Comparison of ENCODE assay signal across 24 mouse cellular contexts in genomic region chr15:67462863-67463262, GRCm38 (mm10).
DNase-seq lines count a peak whose midpoint lies in the region; ATAC-seq and TF ChIP-seq lines count a peak whose summit lies in the region.
"Had no signal": no experiment of that assay in that cellular context is flagged by ENCODE, and none has a peak within 500 bp of the region (broad histone marks: within the 10 kb centered on the region; RNA-seq: fewer than 3 reads in every experiment).

No protein-coding gene starts in this region.

- peak; percentile 79 for ATAC-seq in granulocyte monocyte progenitor cell, adult 5-6 weeks (replicated peaks; ENCODE audit: poor library complexity, severe bottlenecking)
- ATAC-seq in megakaryocyte progenitor cell, adult 5-6 weeks (replicated peaks; ENCODE audit: poor library complexity) = peak; percentile 21; the same call in 1 of the 2 replicates
- ATAC-seq in stomach, postnatal 0 days (ENCODE audit: low FRiP score, low TSS enrichment) = no peak
- ATAC-seq: CD4-positive, CD25-positive, alpha-beta regulatory T cell, adult 4 months; forebrain, embryonic 14.5 days; forebrain, postnatal 0 days; hindbrain, postnatal 0 days; inflammation-experienced regulatory T-cells, adult 6 months; intestine, embryonic 16.5 days had no signal

- no peak overlapping the region for H3K4me2 ChIP-seq in stomach, postnatal 0 days (replicated peaks; ENCODE audit: low read depth)
- H3K4me2 ChIP-seq: embryonic facial prominence, embryonic 12.5 days; embryonic facial prominence, embryonic 15.5 days; heart, embryonic 11.5 days; hindbrain, embryonic 14.5 days had no signal

- no peaks in the 10 kb centered on the region for H3K79me2 ChIP-seq in MEL (ENCODE audit: control insufficient read depth, insufficient read depth, low read length, poor library complexity)

- no peaks in the 10 kb centered on the region for H3K9me3 ChIP-seq in MEL (replicated peaks; ENCODE audit: insufficient read depth, low read length)
- no peaks in the 10 kb centered on the region for H3K9me3 ChIP-seq in stomach, postnatal 0 days (ENCODE audit: control insufficient read depth, low read length)
- H3K9me3 ChIP-seq: embryonic facial prominence, embryonic 12.5 days; embryonic facial prominence, embryonic 15.5 days; hindbrain, embryonic 10.5 days had no signal

- H3K36me3 ChIP-seq in MEL (ENCODE audit: control insufficient read depth in 1 of 2, insufficient read depth in 2 of 2, low read length in 2 of 2) = peaks cover 0 to 61% of the 10 kb centered on the region in 2 experiments; a peak in 2 of 4 replicates
- no peaks in the 10 kb centered on the region for H3K36me3 ChIP-seq in stomach, postnatal 0 days (ENCODE audit: control insufficient read depth, insufficient read depth, low read length)
- H3K36me3 ChIP-seq: embryonic facial prominence, embryonic 12.5 days; embryonic facial prominence, embryonic 15.5 days; hindbrain, embryonic 10.5 days had no signal

- no peak for TF ChIP-seq POLR2A in MEL (IDR thresholded peaks at IDR 0.05; ENCODE audit: control insufficient read depth in 1 of 2, insufficient read depth in 1 of 2, low read depth in 1 of 2, low read length in 2 of 2, poor library complexity in 1 of 2)

- intact Hi-C loops in left cerebral cortex, postnatal 25 days (cut with DNase I) = no loop called here

- H3K9ac ChIP-seq in MEL (ENCODE audit: control insufficient read depth, low read depth, low read length, poor library complexity, severe bottlenecking) = no peak overlapping the region
- no peak overlapping the region for H3K9ac ChIP-seq in stomach, postnatal 0 days (ENCODE audit: low read length)
- H3K9ac ChIP-seq: embryonic facial prominence, embryonic 12.5 days; embryonic facial prominence, embryonic 15.5 days; forebrain, postnatal 0 days; hindbrain, embryonic 14.5 days had no signal

- H3K27me3 ChIP-seq in MEL (ENCODE audit: control insufficient read depth in 1 of 2, insufficient read depth in 2 of 2, low read length in 2 of 2) = no peaks in the 10 kb centered on the region
- H3K27me3 ChIP-seq in stomach, postnatal 0 days (ENCODE audit: control insufficient read depth, insufficient read depth, low read length) = no peaks in the 10 kb centered on the region
- H3K27me3 ChIP-seq: embryonic facial prominence, embryonic 12.5 days; embryonic facial prominence, embryonic 15.5 days had no signal

- H3K4me3 ChIP-seq in MEL (ENCODE audit: control insufficient read depth in 1 of 2, insufficient read depth in 1 of 2, low read depth in 2 of 2, low read length in 2 of 2) = no peak overlapping the region
- no peak overlapping the region for H3K4me3 ChIP-seq in stomach, postnatal 0 days (ENCODE audit: low read depth, low read length)
- H3K4me3 ChIP-seq: embryonic facial prominence, embryonic 12.5 days; embryonic facial prominence, embryonic 15.5 days; hindbrain, embryonic 10.5 days had no signal

- WGBS in stomach, postnatal 0 days = 80% methylated on average over 3 of the region's 3 CpGs

- DNase-seq in MEL (ENCODE audit: low read depth, low spot score) = peak; percentile 75
- no peak for DNase-seq in Muller cell, postnatal 12 days (ENCODE audit: inconsistent ontology term)
- no peak for DNase-seq in stomach, postnatal 0 days (ENCODE audit: low spot score)
- DNase-seq in left cerebral cortex, postnatal 25 days (ENCODE audit: low spot score in 2 of 2) = no peak
- DNase-seq: adrenal gland, adult 8-10 months; adrenal gland, postnatal 25 days; cerebellum, adult 11-12 months; cerebellum, adult 8-10 months; cerebellum, postnatal 14 days; forebrain, postnatal 0 days; gastrocnemius, postnatal 25 days; kidney, adult 18-20 months had no signal

- TF ChIP-seq RAD21 in MEL (IDR thresholded peaks at IDR 0.05; ENCODE audit: low read depth, low read length) = no peak

- TF ChIP-seq EP300 in MEL (IDR thresholded peaks at IDR 0.05; ENCODE audit: low read depth in 1 of 2, low read length in 2 of 2) = peak; percentile 72
- TF ChIP-seq EP300 in stomach, postnatal 0 days (optimal IDR thresholded peaks at IDR 0.05) = no peak

- no peak for TF ChIP-seq CTCF in MEL (IDR thresholded peaks at IDR 0.05 in 2 of 3, conservative IDR thresholded peaks at IDR 0.05 in 1 of 3; ENCODE audit: control insufficient read depth in 1 of 3, insufficient read depth in 1 of 3, low read depth in 2 of 3, low read length in 3 of 3, poor library complexity in 1 of 3, severe bottlenecking in 1 of 3)
- TF ChIP-seq CTCF in stomach, postnatal 0 days (IDR thresholded peaks at IDR 0.05; ENCODE audit: low read depth) = no peak

- H3K27ac ChIP-seq in MEL (ENCODE audit: control insufficient read depth, low read depth, low read length) = peak overlapping the region; percentile 56
- no peak overlapping the region for H3K27ac ChIP-seq in stomach, postnatal 0 days (replicated peaks)
- H3K27ac ChIP-seq: embryonic facial prominence, embryonic 12.5 days; embryonic facial prominence, embryonic 15.5 days; hindbrain, embryonic 10.5 days; hindbrain, embryonic 14.5 days; hindbrain, postnatal 0 days had no signal

- H3K4me1 ChIP-seq in MEL (ENCODE audit: control insufficient read depth in 1 of 2, insufficient read depth in 2 of 2, low read length in 2 of 2) = peaks cover 50 to 51% of the 10 kb centered on the region in 2 experiments
- H3K4me1 ChIP-seq in stomach, postnatal 0 days (replicated peaks; ENCODE audit: control insufficient read depth, insufficient read depth) = no peaks in the 10 kb centered on the region
- H3K4me1 ChIP-seq: embryonic facial prominence, embryonic 12.5 days; embryonic facial prominence, embryonic 15.5 days; hindbrain, embryonic 10.5 days had no signal

TF ChIP-seq in MEL, 35 proteins besides CTCF, POLR2A, EP300 and RAD21:
- TF ChIP-seq TAL1 (IDR thresholded peaks at IDR 0.05; ENCODE audit: low read length) (peak; percentile 14; the same call in 1 of the 2 replicates), MAFK (IDR thresholded peaks at IDR 0.05; ENCODE audit: borderline replicate concordance, low read depth, low read length) (0 out of 2 replicates have a peak, but pooled peaks have one; percentile 9), NRF1 (IDR thresholded peaks at IDR 0.05; ENCODE audit: insufficient read depth, low read depth, low read length, poor library complexity, severe bottlenecking) (no peak), MXI1 (IDR thresholded peaks at IDR 0.05; ENCODE audit: low read depth, low read length) (no peak), ZKSCAN1 (IDR thresholded peaks at IDR 0.05; ENCODE audit: low read depth, low read length) (no peak), ZC3H11A (IDR thresholded peaks at IDR 0.05; ENCODE audit: low read depth, low read length) (0 out of 2 replicates have a peak, but pooled peaks have one; percentile 3), UBTF (IDR thresholded peaks at IDR 0.05; ENCODE audit: borderline replicate concordance, insufficient read depth, low read depth, low read length) (no peak), TBP (IDR thresholded peaks at IDR 0.05; ENCODE audit: low read depth, low read length) (no peak), USF2 (IDR thresholded peaks at IDR 0.05; ENCODE audit: borderline replicate concordance in 1 of 2, insufficient read depth in 1 of 2, low read depth in 1 of 2, low read length in 2 of 2) (no peak), TCF12 (IDR thresholded peaks at IDR 0.05; ENCODE audit: low read depth, low read length) (peak; percentile 50; the same call in 1 of the 2 replicates), ELF1 (IDR thresholded peaks at IDR 0.05; ENCODE audit: low read depth, low read length) (peak; percentile 70; the same call in 1 of the 2 replicates), GATA1 (IDR thresholded peaks at IDR 0.05; ENCODE audit: low read depth, low read length) (0 out of 2 replicates have a peak, but pooled peaks have one; percentile 48), RCOR1 (IDR thresholded peaks at IDR 0.05; ENCODE audit: low read depth, low read length) (peak; percentile 36; the same call in 1 of the 2 replicates), ETS1 (IDR thresholded peaks at IDR 0.05; ENCODE audit: low read depth, low read length) (peak; percentile 62; the same call in 1 of the 2 replicates)
TF ChIP-seq in MEL: peak in this region for 8.
